Mouse (Mus musculus) testis, adult 2 months (tissue): ENCODE data around the gene Filip1l.

Source experiments
- CTCF ChIP-seq: fragments of 200-500 bp; IDR thresholded peaks from 2 replicates; pipeline ENCODE4 v1.5.1; 2012; ENCODE audit warnings: low read depth, mild to moderate bottlenecking, inconsistent platforms, low read length, moderate library complexity; ENCODE audit not compliant: control insufficient read depth, insufficient read depth, insufficient replicate concordance
- POLR2A ChIP-seq: fragments of 200-500 bp; IDR thresholded peaks from 2 replicates; pipeline ENCODE4 v1.6.1; 2012; ENCODE audit warnings: low read depth, mild to moderate bottlenecking, inconsistent platforms, low read length, moderate library complexity; ENCODE audit not compliant: control insufficient read depth

GRCm38 (mm10) chr16:57606444-57607227, 253.7 kb downstream of the Filip1l start, which contains the start of gene Cmss1:
- TF ChIP-seq POLR2A (peak; percentile 85), CTCF (no peak)
